Mouse (Mus musculus) limb, embryonic 14.5 days (tissue): ENCODE results near the gene Col8a1. TPM values are rescaled to one million over a fixed set of nuclear protein-coding genes. Genes with fewer than 3 reads are reported as not detected.

Experiments used
- ATAC-seq: fragments of 200-750 bp; cut with Nextera tagmentation; 2 replicates; pipeline ENCODE4 v1.8.0; 2017; ENCODE audit warnings: low read depth, moderate number of reproducible peaks, moderate TSS enrichment; ENCODE audit not compliant: low FRiP score
- DNase-seq: peaks from one replicate; pipeline ENCODE4 v3.0.0-alpha.2; 2015; ENCODE audit warnings: low spot score
- H3K27ac ChIP-seq: fragments of 300-500 bp; sonication (generic); replicated peaks from 2 replicates; pipeline ENCODE4 v1.5.1; 2014; ENCODE audit warnings: low read depth, mild to moderate bottlenecking, low read length, moderate library complexity, mixed read lengths
- H3K27me3 ChIP-seq: fragments of 300-500 bp; sonication (generic); 2 replicates; pipeline ENCODE4 v1.6.1; 2014; ENCODE audit warnings: low read length, mixed read lengths; ENCODE audit not compliant: control insufficient read depth, insufficient read depth
- H3K36me3 ChIP-seq: fragments of 300-500 bp; sonication (generic); 2 replicates; pipeline ENCODE4 v1.6.1; 2014; ENCODE audit warnings: mild to moderate bottlenecking, low read length, moderate library complexity, mixed read lengths; ENCODE audit not compliant: control insufficient read depth, insufficient read depth
- H3K4me1 ChIP-seq: fragments of 300-500 bp; sonication (generic); 2 replicates; pipeline ENCODE4 v1.6.1; 2014; ENCODE audit warnings: antibody characterized with exemption, low read length, mixed read lengths; ENCODE audit not compliant: control insufficient read depth, insufficient read depth
- H3K4me2 ChIP-seq: fragments of 300-500 bp; sonication (generic); replicated peaks from 2 replicates; pipeline ENCODE4 v1.6.1; 2014; ENCODE audit warnings: low read depth, mild to moderate bottlenecking, low read length, moderate library complexity; ENCODE audit not compliant: severe bottlenecking
- H3K4me3 ChIP-seq: fragments of 300-500 bp; sonication (generic); replicated peaks from 2 replicates; pipeline ENCODE4 v1.5.1; 2014; ENCODE audit warnings: low read length
- H3K9ac ChIP-seq: fragments of 300-500 bp; sonication (generic); 2 replicates; pipeline ENCODE4 v1.6.1; 2014; ENCODE audit warnings: mild to moderate bottlenecking, low read depth, low read length, moderate library complexity; ENCODE audit not compliant: severe bottlenecking
- H3K9me3 ChIP-seq: fragments of 300-500 bp; sonication (generic); 2 replicates; pipeline ENCODE4 v1.6.1; 2016; ENCODE audit warnings: low read length; ENCODE audit not compliant: control insufficient read depth
- POLR2A ChIP-seq: fragments of 200-500 bp; IDR thresholded peaks from 2 replicates; pipeline ENCODE4 v1.8.0; 2012; ENCODE audit warnings: inconsistent platforms, mild to moderate bottlenecking, moderate library complexity, borderline replicate concordance; ENCODE audit not compliant: insufficient read depth, insufficient read length; ENCODE audit errors: extremely low read depth
- WGBS: fragments of 180-500 bp; shearing (Covaris S2); extraction: QIAGEN DNeasy Blood & Tissue Kit; methylation state at CpG from one replicate; pipeline ENCODE4 v1.1.7; 2014; 5-methylcytosine and 5-hydroxymethylcytosine counted together
- polyA plus RNA-seq, 2 experiments: library from polyadenylated mRNA; depleted of rRNA in 1 of 2; stranded (reverse) in 1 of 2; unstranded in 1 of 2; fragments of >200 nt; fragmentation: Nextera tagmentation in 1 of 2; extraction: Ambion mirVana in 1 of 2; gene quantifications; 2 replicates each; pipeline versions ENCODE4 v1.2.1 to v1.2.3; 2012 to 2014

Gene Col8a1
- polyA plus RNA-seq, 2 experiments = 10.0 to 22.5 TPM

- peak; percentile 71; the same call in 1 of the 2 replicates for ATAC-seq
- H3K27me3 ChIP-seq = no peaks in the 10 kb centered on the region
- 35% methylated on average over 3 of the region's 3 CpGs for WGBS
- no peak overlapping the region for H3K27ac ChIP-seq
- peak; percentile 75 for DNase-seq
- no peak for TF ChIP-seq POLR2A
- H3K9me3 ChIP-seq = no peaks in the 10 kb centered on the region
- peaks cover 9% of the 10 kb centered on the region for H3K4me1 ChIP-seq
- H3K4me2 ChIP-seq = no peak overlapping the region
- no peak overlapping the region for H3K4me3 ChIP-seq
- no peak overlapping the region for H3K9ac ChIP-seq
- no peaks in the 10 kb centered on the region for H3K36me3 ChIP-seq
Observed at GRCm38 (mm10) chr16:57733139-57733538, 21.4 kb downstream of the Col8a1 start.

GRCm38 (mm10) chr16:57724978-57725377 lies 29.6 kb downstream of the Col8a1 start:
- no peak overlapping the region for H3K4me3 ChIP-seq
- H3K4me1 ChIP-seq = no peaks in the 10 kb centered on the region
- no peak overlapping the region for H3K9ac ChIP-seq
- WGBS = 21% methylated on average over 3 of the region's 3 CpGs
- H3K27me3 ChIP-seq = no peaks in the 10 kb centered on the region
- ATAC-seq (no peak), DNase-seq (no peak)
- no peaks in the 10 kb centered on the region for H3K9me3 ChIP-seq
- no peak overlapping the region for H3K27ac ChIP-seq
- no peaks in the 10 kb centered on the region for H3K36me3 ChIP-seq
- no peak for TF ChIP-seq POLR2A
- H3K4me2 ChIP-seq = no peak overlapping the region

- Histone ChIP-seq H3K27ac (no peak overlapping the region), H3K9me3 (no peaks in the 10 kb centered on the region), H3K4me3 (no peak overlapping the region), H3K27me3 (no peaks in the 10 kb centered on the region), H3K4me2 (no peak overlapping the region), H3K4me1 (no peaks in the 10 kb centered on the region; the same call in 1 of the 2 replicates), H3K36me3 (no peaks in the 10 kb centered on the region), H3K9ac (no peak overlapping the region)
- DNase-seq (peak; percentile 18), ATAC-seq (no peak)
- no peak for TF ChIP-seq POLR2A
- WGBS = 66% methylated on average over 2 of the region's 2 CpGs
Observed at GRCm38 (mm10) chr16:57718982-57719381, 35.6 kb downstream of the Col8a1 start.

- no peaks in the 10 kb centered on the region for H3K9me3 ChIP-seq
- no peaks in the 10 kb centered on the region for H3K36me3 ChIP-seq
- no peak overlapping the region for H3K27ac ChIP-seq
- no peak overlapping the region for H3K4me2 ChIP-seq
- WGBS = 89% methylated on average over 5 of the region's 5 CpGs
- H3K27me3 ChIP-seq = no peaks in the 10 kb centered on the region
- no peak for DNase-seq
- H3K4me3 ChIP-seq = no peak overlapping the region
- no peak for TF ChIP-seq POLR2A
- H3K4me1 ChIP-seq = peaks cover 9% of the 10 kb centered on the region
- no peak overlapping the region for H3K9ac ChIP-seq
- ATAC-seq = no peak
Observed at GRCm38 (mm10) chr16:57698733-57699132, 55.8 kb downstream of the Col8a1 start.

GRCm38 (mm10) chr16:57694694-57695093 lies 59.8 kb downstream of the Col8a1 start:
- 22% methylated on average over 1 of the region's 1 CpGs for WGBS
- H3K9me3 ChIP-seq = no peaks in the 10 kb centered on the region
- peak; percentile 57; the same call in 1 of the 2 replicates for ATAC-seq

GRCm38 (mm10) chr16:57693906-57694522 lies 60.5 kb downstream of the Col8a1 start:
- no peak overlapping the region for H3K27ac ChIP-seq
- DNase-seq (no peak), ATAC-seq (no peak)
- no peak for TF ChIP-seq POLR2A
- H3K9me3 ChIP-seq = no peaks in the 10 kb centered on the region
- H3K9ac ChIP-seq = no peak overlapping the region
- H3K4me1 ChIP-seq = peaks cover 9% of the 10 kb centered on the region
- H3K4me2 ChIP-seq = no peak overlapping the region
- H3K27me3 ChIP-seq = no peaks in the 10 kb centered on the region
- no peak overlapping the region for H3K4me3 ChIP-seq
- no peaks in the 10 kb centered on the region for H3K36me3 ChIP-seq
- WGBS = 45% methylated on average over 2 of the region's 2 CpGs

More at GRCm38 (mm10) chr16:57694694-57695093, 59.8 kb downstream of the Col8a1 start:
- no peaks in the 10 kb centered on the region for H3K36me3 ChIP-seq
- no peak overlapping the region for H3K9ac ChIP-seq
- no peak overlapping the region for H3K4me3 ChIP-seq
- no peak overlapping the region for H3K27ac ChIP-seq
- H3K4me1 ChIP-seq = peaks cover 9% of the 10 kb centered on the region
- no peaks in the 10 kb centered on the region for H3K27me3 ChIP-seq
- no peak for TF ChIP-seq POLR2A
- DNase-seq = peak; percentile 71
- H3K4me2 ChIP-seq = no peak overlapping the region
